Mouse (Mus musculus): ENCODE data around the gene Gm15517. TPM values are rescaled to one million over a fixed set of nuclear protein-coding genes. Genes with fewer than 3 reads are reported as not detected.

Gene Gm15517
- total RNA-seq, 2 experiments from 2014 or later = not detected

DNA sequence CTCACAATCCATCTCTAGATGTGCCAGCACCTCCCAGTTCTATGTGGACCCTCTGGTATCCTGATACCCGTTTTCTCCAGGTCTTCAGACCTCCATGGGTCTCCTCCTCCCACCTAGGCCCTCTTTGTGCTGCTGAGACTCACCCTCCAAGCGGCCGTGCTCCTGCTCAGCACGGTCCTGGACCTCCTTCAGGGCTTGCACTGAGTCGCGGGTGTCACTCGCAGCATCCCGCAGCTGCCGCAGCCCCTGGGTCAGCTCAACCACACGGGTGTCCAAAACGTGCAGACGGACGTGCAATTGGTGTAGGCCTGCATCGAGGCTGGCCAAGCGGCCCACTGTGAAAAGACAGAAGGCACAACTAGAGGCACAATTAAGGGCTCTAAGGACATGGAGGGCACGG lies 44.4 kb downstream of the Gm15517 start:
- no peak for ATAC-seq (replicated peaks; ENCODE audit: low FRiP score, low TSS enrichment, poor library complexity, severe bottlenecking)

DNA sequence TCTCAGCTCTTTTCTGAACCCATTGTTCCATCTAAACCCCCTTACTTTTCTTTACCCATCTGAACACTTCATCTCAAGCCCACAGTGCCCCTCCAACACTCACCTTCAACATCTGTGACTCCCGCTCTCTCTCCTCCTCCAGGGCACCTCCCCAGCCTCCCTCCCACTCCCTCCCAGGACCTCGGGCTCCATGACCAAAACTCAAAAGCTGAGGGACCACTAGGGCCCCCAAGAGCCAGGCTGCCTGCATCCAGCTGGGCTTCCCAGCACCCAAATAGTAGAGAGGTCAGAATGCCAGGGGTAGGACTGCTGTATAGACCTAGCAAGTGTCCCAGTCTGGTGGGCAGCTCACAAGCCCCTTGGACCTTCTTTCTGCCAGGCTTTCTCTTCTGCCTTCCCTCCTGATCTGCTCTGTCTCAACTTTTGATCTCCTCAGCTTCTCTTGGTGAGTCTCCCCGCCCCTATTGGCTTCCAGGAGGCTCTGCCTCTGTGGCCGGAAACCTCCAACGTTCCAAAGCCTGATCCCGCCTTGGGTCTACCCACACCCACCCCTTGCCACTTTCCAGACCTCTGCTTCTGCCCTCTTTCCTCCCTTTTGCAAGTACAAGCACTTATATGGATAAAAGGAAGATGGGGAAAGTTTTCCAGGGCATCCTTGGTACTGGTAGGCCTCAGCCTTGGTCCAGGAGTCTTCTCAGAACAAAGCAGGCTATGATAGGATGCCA lies 45.4 kb downstream of the Gm15517 start, which contains the start of gene Clec11a:
Gene Clec11a (minus strand): TSS at position 387 of the 725 bp plus-strand sequence.
- no peak for ATAC-seq (replicated peaks; ENCODE audit: low FRiP score, low TSS enrichment, poor library complexity, severe bottlenecking)

DNA sequence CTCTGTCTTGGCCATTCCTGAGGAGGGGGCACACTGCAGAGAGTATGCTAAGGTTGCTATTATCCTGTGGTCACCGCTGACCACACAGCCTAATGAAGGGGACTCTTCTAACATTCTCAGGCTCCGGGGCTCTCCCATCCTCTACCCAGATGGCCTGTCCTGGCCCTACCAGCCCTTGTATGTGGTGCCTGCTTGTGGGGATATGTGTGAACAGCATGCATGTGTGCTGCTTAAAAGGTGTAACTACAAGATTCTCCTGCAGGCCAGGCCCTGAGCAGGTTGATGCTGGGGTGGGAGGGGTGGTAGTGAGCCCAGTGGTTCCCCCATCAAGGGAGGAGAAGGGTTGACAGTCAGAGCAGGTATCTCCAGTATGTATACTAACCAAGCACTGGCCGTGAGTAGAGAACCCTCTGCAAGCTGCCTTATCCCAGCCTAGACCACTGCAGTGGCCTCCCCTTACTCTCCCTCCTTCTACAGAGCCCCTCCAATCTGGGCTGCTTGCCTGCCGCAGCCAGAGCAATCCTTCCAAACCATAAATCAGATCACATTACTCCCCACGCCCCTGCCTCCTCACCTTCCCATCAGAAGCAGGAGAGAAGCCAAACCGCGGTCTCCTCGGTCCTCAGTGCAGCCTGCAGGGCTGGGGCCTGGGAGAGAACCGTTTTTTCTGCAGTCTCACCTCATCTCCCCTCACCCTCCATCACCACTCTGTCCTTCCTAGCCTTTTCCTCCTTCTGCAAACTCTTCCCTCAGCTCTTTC lies 46.2 kb downstream of the Gm15517 start:
- no peak for ATAC-seq (replicated peaks; ENCODE audit: low FRiP score, low TSS enrichment, poor library complexity, severe bottlenecking)

DNA sequence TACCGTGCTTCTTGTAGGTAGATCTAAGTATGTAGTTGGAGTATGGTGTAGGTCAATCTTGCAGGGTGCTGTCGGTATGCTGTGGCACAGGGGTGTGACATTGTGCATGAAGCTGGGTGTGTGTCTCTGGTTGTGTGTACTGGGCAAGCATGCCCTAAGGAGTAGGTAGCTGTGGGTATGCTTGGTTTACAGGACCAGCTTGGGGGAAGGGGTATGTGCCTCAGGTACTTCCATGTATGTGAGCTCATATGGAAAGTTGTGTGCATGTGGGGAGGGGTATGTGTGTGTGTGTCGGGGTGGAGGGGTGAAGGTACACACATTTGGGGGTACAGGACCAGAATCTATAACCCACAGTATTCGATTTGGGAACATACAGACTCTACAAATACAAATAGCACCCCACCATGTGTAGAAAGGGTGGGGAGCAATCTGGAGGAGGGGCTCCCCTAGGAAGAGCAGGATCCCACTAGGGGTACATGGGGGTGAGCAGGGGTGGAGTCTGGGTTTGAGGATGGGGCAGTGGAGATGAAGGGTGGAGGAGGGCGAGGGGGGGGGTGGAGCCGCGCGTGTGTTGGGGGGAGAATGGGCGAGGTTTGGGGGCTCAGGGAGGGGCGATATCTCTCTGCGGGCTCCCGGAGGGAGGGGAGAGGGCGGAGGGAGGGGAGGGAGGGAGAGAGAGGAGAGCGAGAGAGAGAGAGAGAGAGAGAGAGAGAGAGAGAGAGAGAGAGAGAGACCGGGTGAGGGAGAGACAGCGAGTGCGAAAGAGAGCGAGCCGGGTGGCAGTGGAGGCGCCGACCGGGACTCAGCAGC lies 48.4 kb downstream of the Gm15517 start, which contains the start of gene Shank1:
Gene Shank1 (plus strand): TSS at position 779 of the 810 bp plus-strand sequence.
- ATAC-seq (replicated peaks; ENCODE audit: low FRiP score, low TSS enrichment, poor library complexity, severe bottlenecking) = no peak

DNA sequence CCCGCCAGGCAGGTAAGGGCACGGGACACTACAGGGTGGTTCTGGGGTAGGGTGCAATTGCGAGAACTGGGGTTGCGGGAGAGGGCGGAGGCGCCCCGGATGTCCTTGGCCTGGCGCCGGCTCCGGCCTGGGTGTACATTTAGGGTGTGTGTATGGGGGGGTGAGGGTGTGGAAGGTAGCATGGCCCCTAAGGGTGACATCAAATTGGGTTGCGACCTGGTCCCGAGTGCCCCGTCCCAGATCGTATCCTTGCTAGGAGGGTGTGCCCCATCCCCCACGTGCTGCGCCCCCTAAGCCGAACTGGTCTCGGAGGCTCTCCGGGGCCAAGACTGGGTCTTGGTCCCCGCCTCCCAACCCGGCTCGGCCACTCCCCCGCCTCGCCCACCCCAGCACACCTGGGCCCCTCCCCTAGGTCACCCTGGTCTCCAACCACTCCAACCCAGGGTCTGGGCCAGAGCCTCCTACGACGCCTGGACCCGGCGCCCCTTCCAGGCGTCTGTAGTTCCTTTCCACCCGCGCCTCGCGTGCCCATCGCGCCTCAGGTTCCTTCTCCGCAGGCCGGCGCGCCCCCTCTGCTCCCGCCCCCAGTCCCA lies 49.1 kb downstream of the Gm15517 start:
- no peak for ATAC-seq (replicated peaks; ENCODE audit: low FRiP score, low TSS enrichment, poor library complexity, severe bottlenecking)

DNA sequence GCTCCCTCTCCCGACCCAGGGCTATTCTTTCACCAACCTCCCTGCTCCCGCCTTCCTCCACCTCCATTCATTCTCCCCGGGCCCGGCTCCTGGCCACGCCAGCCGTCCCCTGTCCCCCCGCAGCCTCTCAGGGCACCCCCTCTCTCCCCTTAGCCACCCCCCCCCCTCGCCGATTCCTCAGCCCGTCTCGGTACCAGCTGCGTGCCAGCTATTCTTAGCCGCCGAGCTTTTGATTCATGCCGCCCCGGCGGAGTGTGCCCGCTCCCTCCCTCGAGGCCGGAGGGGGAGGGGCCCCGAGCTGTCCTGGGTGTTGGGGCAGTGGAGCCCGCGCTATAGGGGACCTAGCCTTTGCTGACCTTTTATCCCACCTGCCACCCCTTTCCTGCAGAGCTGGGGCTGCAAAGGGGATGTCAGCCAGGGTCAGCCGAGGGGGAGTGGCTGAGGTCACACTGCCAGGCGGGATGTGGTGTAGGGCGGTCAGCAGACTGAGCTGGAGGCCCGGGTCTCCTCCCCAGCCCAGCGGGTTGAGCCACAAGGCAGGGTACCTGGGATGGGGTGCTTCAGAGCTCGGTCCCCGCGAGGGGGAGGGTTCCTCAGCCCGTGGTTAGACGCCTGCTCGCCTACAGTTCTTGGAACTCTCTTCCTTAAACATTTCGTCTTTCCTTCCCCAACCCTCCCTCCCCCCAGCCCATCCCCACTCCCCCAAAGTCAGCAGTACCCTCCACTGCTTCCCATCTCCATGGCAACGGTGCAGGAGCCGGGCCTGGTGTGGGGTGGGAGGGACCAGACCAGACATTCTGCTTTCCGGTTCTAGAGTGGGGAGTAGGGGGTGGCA lies 49.8 kb downstream of the Gm15517 start:
- no peak for ATAC-seq (replicated peaks; ENCODE audit: low FRiP score, low TSS enrichment, poor library complexity, severe bottlenecking)

Other genes starting within 250 kb of the Gm15517 start
- gene Klk1b26, start 249.3 kb upstream of the Gm15517 start, total RNA-seq (2014; fragmentation: Nextera tagmentation) = not detected in 2 replicates
- gene Klk1b26, start 249.3 kb upstream of the Gm15517 start, total RNA-seq (2017) = not detected in 2 replicates
- gene Klk1b27, start 209.2 kb upstream of the Gm15517 start, total RNA-seq (2014; fragmentation: Nextera tagmentation) = not detected in 2 replicates
- gene Klk1b27, start 209.2 kb upstream of the Gm15517 start, total RNA-seq (2017) = not detected in 2 replicates
- gene Klk1b21, start 159.1 kb upstream of the Gm15517 start, total RNA-seq (2014; fragmentation: Nextera tagmentation) = not detected in 2 replicates
- gene Klk1b21, start 159.1 kb upstream of the Gm15517 start, total RNA-seq (2017) = not detected in 2 replicates
- not detected in 2 replicates for gene Klk1b22, start 148.8 kb upstream of the Gm15517 start, total RNA-seq (2014; fragmentation: Nextera tagmentation)
- not detected in 2 replicates for gene Klk1b22, start 148.8 kb upstream of the Gm15517 start, total RNA-seq (2017)
- not detected in 2 replicates for gene Klk1b16, start 124.7 kb upstream of the Gm15517 start, total RNA-seq (2014; fragmentation: Nextera tagmentation)
- gene Klk1b16, start 124.7 kb upstream of the Gm15517 start, total RNA-seq (2017) = not detected in 2 replicates
- gene Klk1b24, start 73.2 kb upstream of the Gm15517 start, total RNA-seq (2014; fragmentation: Nextera tagmentation) = not detected in 2 replicates
- not detected in 2 replicates for gene Klk1b24, start 73.2 kb upstream of the Gm15517 start, total RNA-seq (2017)
- gene Klk1b3, start 63.3 kb upstream of the Gm15517 start, total RNA-seq (2014; fragmentation: Nextera tagmentation) = not detected in 2 replicates
- not detected in 2 replicates for gene Klk1b3, start 63.3 kb upstream of the Gm15517 start, total RNA-seq (2017)
- gene Klk1b4, start 54.0 kb upstream of the Gm15517 start, total RNA-seq (2014; fragmentation: Nextera tagmentation) = not detected in 2 replicates
- gene Klk1b4, start 54.0 kb upstream of the Gm15517 start, total RNA-seq (2017) = not detected in 2 replicates
- not detected in 2 replicates for gene Klk1b5, start 45.5 kb upstream of the Gm15517 start, total RNA-seq (2014; fragmentation: Nextera tagmentation)
- gene Klk1b5, start 45.5 kb upstream of the Gm15517 start, total RNA-seq (2017) = not detected in 2 replicates
- not detected in 2 replicates for gene Klk1, start 36.1 kb upstream of the Gm15517 start, total RNA-seq (2014; fragmentation: Nextera tagmentation)
- gene Klk1, start 36.1 kb upstream of the Gm15517 start, total RNA-seq (2017) = not detected in 2 replicates
- gene Gm36864, start 25.3 kb upstream of the Gm15517 start, total RNA-seq (2014; fragmentation: Nextera tagmentation) = not detected in 2 replicates
- not detected in 2 replicates for gene Gm36864, start 25.3 kb upstream of the Gm15517 start, total RNA-seq (2017)
- 1.2 TPM in 1 of 2 replicates, not detected in the other for gene 1700028J19Rik, start 14.8 kb upstream of the Gm15517 start, total RNA-seq (2014; fragmentation: Nextera tagmentation)
- gene 1700028J19Rik, start 14.8 kb upstream of the Gm15517 start, total RNA-seq (2017) = 0.46 TPM in 1 of 2 replicates, not detected in the other
- 93.5 and 176 TPM in 2 replicates for gene 2410002F23Rik, start 14.7 kb upstream of the Gm15517 start, total RNA-seq (2014; fragmentation: Nextera tagmentation)
- gene 2410002F23Rik, start 14.7 kb upstream of the Gm15517 start, total RNA-seq (2017) = 77.1 and 113 TPM in 2 replicates
- not detected in 2 replicates for gene Acp4, start 4.1 kb upstream of the Gm15517 start, total RNA-seq (2014; fragmentation: Nextera tagmentation)
- gene Acp4, start 4.1 kb upstream of the Gm15517 start, total RNA-seq (2017) = not detected in 2 replicates
- 0.74 and 0.77 TPM in 2 replicates for gene Clec11a, start 45.5 kb downstream of the Gm15517 start, total RNA-seq (2014; fragmentation: Nextera tagmentation)
- gene Clec11a, start 45.5 kb downstream of the Gm15517 start, total RNA-seq (2017) = 1.7 and 4.3 TPM in 2 replicates
- 0.22 and 1.3 TPM in 2 replicates for gene Shank1, start 48.8 kb downstream of the Gm15517 start, total RNA-seq (2014; fragmentation: Nextera tagmentation)
- gene Shank1, start 48.8 kb downstream of the Gm15517 start, total RNA-seq (2017) = 0.27 TPM in 1 of 2 replicates, not detected in the other
- not detected in 2 replicates for gene Syt3, start 122.7 kb downstream of the Gm15517 start, total RNA-seq (2014; fragmentation: Nextera tagmentation)
- gene Syt3, start 122.7 kb downstream of the Gm15517 start, total RNA-seq (2017) = 0.61 TPM in 1 of 2 replicates, not detected in the other
- not detected in 2 replicates for gene 1700008O03Rik, start 124.4 kb downstream of the Gm15517 start, total RNA-seq (2014; fragmentation: Nextera tagmentation)
- gene 1700008O03Rik, start 124.4 kb downstream of the Gm15517 start, total RNA-seq (2017) = 0.65 TPM in 1 of 2 replicates, not detected in the other
- gene Lrrc4b, start 167.6 kb downstream of the Gm15517 start, total RNA-seq (2014; fragmentation: Nextera tagmentation) = not detected in 2 replicates
- not detected in 2 replicates for gene Lrrc4b, start 167.6 kb downstream of the Gm15517 start, total RNA-seq (2017)
- gene Aspdh, start 203.9 kb downstream of the Gm15517 start, total RNA-seq (2014; fragmentation: Nextera tagmentation) = not detected in 2 replicates
- not detected in 2 replicates for gene Aspdh, start 203.9 kb downstream of the Gm15517 start, total RNA-seq (2017)
- gene Josd2, start 206.5 kb downstream of the Gm15517 start, total RNA-seq (2014; fragmentation: Nextera tagmentation) = 73.4 and 96.5 TPM in 2 replicates
- gene Josd2, start 206.5 kb downstream of the Gm15517 start, total RNA-seq (2017) = 25.0 and 30.6 TPM in 2 replicates
- 62.8 and 83.9 TPM in 2 replicates for gene Emc10, start 235.1 kb downstream of the Gm15517 start, total RNA-seq (2014; fragmentation: Nextera tagmentation)
- 30.1 and 31.1 TPM in 2 replicates for gene Emc10, start 235.1 kb downstream of the Gm15517 start, total RNA-seq (2017)
- gene Fam71e1, start 235.1 kb downstream of the Gm15517 start, total RNA-seq (2014; fragmentation: Nextera tagmentation) = not detected in 2 replicates
- 0.75 TPM in 1 of 2 replicates, not detected in the other for gene Fam71e1, start 235.1 kb downstream of the Gm15517 start, total RNA-seq (2017)

Measured in megakaryocyte-erythroid progenitor cell, adult 5-6 weeks (primary cell).